ENCODE assay signal across 18 mouse cellular contexts in the genomic region with DNA sequence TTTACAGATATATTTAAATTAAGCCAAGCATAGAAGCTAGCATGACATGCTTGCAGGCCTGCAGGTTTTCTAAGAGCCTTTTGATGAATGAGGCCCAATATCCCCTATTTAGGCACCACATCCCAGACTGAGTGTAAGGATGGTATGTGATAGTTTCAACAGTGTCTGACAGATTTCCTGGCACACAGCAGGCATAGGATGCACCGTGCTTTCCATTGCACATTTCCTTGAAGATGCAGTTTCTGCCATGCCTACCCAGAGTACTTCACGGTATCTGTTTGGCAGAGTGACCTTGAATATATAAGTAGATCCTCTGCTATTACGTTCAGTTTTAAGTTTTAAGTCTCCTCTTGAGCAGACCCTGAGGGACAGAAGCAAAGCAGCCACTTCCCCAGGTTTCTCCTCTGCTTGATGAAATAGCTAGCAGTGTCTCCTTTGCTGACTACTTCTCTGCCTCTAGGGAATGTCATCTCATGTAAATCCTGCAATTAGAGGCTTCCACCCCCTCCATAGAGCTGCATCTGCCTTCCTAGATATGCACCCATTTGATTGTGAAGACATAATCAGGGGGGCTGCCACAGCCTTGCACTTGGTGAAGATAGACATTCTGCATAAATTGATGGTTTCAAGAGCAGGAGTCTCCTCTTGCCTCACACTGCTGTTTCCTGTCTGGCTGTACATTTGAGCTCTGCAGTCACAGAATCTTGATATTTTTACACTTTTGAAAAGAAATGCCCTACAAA.
"Had no signal": no experiment of that assay in that cellular context is flagged by ENCODE, and none has a peak within 500 bp of the region (broad histone marks: within the 10 kb centered on the region; RNA-seq: fewer than 3 reads in every experiment).

No protein-coding gene starts in this region.

- H3K36me3 ChIP-seq: limb, embryonic 12.5 days; limb, embryonic 15.5 days; neural tube, embryonic 12.5 days; neural tube, embryonic 15.5 days; stomach, embryonic 15.5 days had no signal

- H3K9ac ChIP-seq: limb, embryonic 12.5 days; limb, embryonic 15.5 days; liver, embryonic 14.5 days; liver, postnatal 0 days; lung, embryonic 14.5 days; neural tube, embryonic 12.5 days; neural tube, embryonic 15.5 days; stomach, embryonic 15.5 days had no signal

- H3K27me3 ChIP-seq: limb, embryonic 12.5 days; limb, embryonic 15.5 days; neural tube, embryonic 12.5 days; neural tube, embryonic 15.5 days; stomach, embryonic 15.5 days had no signal

- H3K27ac ChIP-seq: limb, embryonic 12.5 days; limb, embryonic 15.5 days; liver, embryonic 14.5 days; macrophage; neural tube, embryonic 12.5 days; neural tube, embryonic 15.5 days; stomach, embryonic 15.5 days had no signal

- H3K4me3 ChIP-seq: limb, embryonic 12.5 days; limb, embryonic 15.5 days; neural tube, embryonic 12.5 days; neural tube, embryonic 15.5 days; stomach, embryonic 15.5 days had no signal

- H3K4me1 ChIP-seq: limb, embryonic 12.5 days; limb, embryonic 15.5 days; neural tube, embryonic 12.5 days; stomach, embryonic 15.5 days had no signal

- H3K4me2 ChIP-seq: limb, embryonic 12.5 days; limb, embryonic 15.5 days; liver, embryonic 11.5 days; lung, embryonic 14.5 days; neural tube, embryonic 12.5 days; neural tube, embryonic 15.5 days; stomach, embryonic 15.5 days had no signal

- DNase-seq: kidney, adult 18-20 months; kidney, adult 9 months; kidney, postnatal 14 days; left cerebral cortex, postnatal 4 days; liver, postnatal 0 days; lung, embryonic 14.5 days; right cerebral cortex, postnatal 25 days; spleen, adult 18-20 months; thymus, postnatal 25 days had no signal

- H3K9me3 ChIP-seq: limb, embryonic 12.5 days; limb, embryonic 15.5 days; neural tube, embryonic 12.5 days; neural tube, embryonic 15.5 days; stomach, embryonic 15.5 days had no signal

- ATAC-seq: liver, postnatal 0 days; lung, postnatal 0 days had no signal
